Mouse (Mus musculus) Muller cell, postnatal 12 days (primary cell): ENCODE data around the gene Aspscr1.

Experiments
- DNase-seq: peaks from one replicate; pipeline ENCODE4 v3.0.0-alpha.2; 2015; ENCODE audit errors: inconsistent ontology term

Aspscr1 gene

DNA sequence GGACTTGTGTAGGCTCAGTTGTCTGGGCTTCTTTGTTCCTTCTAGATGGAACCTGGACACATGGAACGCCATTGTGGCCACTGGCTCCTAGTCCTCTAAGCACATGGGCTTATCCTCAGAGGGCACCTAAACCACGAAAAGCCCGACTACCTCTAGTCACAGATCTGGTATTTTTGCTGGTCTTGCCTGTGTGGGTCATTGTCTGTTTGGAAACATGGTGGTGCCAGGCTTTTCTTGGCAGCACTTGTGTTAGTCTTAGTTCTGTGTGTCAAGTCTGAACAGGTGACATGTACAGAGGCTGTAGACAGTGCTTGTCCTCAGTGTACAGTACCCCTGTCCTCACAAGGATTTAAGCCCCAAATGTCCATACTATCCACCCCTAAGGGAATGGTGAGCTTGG is 10.8 kb downstream of the Aspscr1 start:
- no peak for DNase-seq

DNA sequence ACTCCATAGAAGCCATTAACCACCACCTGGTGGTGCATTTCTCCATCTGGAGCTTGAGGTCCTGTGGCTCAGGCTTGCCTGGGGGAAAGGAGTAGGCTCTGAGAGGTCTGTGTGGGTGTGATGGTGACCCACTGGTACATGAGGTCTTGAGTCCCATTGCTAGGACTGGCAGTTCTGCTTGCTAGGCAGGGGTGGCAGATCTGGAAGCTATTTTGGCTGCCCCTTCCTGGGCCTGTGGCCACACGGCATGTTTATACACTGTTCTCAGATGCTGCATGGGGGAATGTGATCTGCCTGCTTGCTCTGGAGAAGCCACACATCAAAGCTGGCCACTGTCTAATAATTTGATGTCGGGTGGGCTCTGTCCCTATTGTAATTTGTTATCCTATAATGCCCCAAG is 11.3 kb downstream of the Aspscr1 start:
- DNase-seq = no peak

DNA sequence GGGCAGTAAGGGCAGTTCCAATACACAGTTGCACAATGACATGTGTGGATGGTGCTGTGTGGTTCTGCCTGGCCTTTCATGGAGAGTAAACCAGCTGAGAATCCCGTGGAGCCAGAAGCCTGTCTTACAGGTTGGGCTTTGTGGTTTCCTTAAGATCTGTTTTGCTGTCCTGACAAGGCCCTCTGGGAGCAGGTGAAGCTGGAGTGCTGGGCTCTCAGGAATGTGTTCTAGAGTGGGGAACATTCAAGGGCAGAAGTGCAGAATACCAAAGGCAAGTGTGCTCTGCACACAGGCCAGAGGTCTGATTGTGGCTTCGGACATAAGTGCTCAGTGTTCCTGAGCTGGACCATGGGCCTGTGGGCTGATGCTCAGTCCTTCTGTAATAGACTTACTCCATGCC is 11.9 kb downstream of the Aspscr1 start:
- no peak for DNase-seq

DNA sequence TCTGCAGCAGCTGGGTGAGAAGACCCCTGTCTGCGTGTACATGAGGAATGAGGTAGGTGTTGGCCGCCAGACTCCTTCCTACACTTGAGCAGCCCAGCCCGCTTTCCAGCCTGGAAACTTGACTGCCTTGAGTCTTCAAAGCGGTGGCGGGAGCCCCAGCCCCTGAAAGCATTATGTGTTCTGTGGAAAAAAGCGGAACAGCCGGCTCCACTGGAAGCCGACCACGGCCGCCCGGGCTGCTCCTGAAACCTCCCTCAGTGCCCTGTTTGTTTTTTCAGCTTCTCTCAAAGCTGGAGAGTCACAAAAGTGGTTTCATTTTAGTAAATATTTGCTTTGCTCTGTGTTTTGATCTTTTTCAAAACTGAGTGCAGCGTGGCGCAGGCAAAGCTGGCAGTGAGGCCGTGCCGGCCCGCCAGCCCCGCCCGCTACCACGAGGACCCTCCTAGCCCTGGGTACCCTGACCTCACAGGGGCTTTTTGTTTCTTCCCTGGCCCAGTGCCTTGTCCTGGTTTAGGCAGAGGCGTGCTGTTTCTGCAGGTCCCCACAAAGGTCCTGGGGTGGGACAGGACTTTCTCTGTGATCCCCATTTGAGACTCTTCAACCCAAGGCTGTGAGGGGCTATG is 14.0 kb downstream of the Aspscr1 start:
- no peak for DNase-seq

DNA sequence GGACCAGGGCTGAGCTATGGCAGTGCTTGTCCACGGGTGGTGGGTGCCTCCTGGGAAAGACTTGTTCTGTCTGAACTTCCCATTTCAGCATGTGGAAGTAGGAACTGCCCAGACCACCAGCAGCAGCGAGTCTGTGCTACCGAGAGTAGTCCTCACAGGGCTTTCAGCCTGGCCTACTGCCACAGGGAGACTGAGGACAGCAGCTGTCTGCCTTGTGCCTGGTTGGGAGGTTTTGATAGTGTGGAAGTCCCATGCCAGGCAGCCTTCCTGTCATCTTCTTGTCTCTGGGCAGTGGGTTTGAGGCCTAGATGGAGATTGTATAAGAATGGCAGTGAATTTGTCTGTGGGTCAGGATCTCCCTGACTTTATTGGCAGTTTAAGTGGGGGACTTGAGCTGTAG is 16.6 kb downstream of the Aspscr1 start:
- DNase-seq = no peak

DNA sequence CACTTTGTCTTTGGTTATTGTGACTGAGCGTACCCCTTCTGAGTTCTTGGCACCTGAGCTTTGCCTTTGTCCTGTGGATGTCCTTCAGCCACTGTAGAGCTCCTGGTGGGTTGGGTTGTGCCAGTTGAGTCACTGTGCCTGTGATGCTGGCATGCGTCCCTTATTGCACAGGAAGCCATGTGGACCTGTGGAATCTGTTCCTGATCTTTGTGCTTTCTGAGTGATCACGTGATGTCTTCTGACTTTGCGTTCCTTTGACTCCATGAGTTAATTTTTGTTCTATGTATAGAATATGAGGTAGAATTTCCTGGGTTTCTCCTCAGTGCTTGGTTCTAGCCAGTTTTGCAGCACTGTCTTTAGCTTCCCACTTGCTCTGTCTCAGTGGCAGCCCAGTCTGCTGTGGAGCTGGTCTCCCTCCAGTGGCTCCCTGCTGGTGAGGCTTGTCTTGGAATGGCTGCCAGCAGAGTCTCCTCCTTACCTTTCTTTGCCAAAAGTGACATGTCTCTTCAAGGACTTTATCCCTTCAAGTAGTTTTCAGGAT is 19.8 kb downstream of the Aspscr1 start:
- DNase-seq = no peak

DNA sequence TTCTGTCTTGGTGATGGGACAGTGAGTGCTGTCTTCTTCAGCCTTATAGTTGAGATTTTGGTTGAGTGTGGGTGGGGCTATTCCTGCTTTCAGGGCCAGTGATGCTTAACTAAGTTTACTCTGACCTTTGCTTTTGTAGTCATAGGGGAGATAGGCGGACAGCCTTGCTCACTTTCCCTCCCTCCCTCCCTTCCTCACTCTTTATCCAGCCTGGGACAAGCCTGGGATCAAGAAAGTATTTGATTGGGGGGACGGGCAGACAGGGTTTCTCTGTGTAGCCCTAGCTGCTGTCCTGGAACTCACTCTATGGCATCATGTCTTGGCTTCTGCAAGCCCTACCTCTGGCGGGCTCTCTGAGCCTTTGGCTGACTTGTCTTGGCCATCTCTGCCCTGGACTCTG is 20.7 kb downstream of the Aspscr1 start:
- no peak for DNase-seq

DNA sequence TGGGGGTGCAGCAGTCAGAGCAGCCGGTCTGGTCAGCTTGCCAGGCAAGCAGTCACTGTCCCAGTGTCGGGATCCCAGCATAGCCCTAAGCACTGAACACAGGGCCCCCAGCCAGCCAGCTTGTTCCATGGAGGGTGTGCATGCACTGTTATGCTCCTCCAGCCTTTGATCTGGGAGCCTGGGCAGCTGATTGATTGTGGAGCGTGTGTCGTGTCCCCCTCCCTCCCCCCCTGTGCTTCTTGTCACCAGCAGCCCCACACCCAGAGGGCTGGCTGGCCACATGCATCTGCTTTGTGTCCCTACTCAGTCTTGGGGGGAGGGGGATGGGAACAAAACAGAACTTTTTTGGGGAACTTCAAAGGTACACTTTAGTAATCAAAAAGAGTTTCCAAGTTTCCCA is 22.4 kb downstream of the Aspscr1 start:
- peak; percentile 74 for DNase-seq

DNA sequence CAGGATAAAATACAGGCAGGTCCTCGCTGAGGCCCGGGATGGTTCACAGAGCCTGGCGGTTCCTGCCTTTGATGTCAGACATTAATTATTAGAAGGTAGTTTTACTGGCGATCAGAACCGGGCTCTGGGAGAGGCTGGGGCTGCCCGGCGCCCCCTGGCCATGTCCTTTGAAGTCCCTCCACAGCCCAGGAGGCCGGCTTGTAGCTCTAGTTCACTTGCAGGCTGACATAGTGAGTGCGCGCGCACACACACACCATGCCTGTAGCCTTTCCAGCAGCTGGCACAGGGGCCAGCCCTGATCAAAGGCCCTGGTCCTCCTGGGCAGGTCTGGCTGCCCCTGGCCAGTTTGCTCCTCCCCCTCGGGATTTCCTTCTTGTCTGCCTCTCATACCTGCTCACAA is 22.9 kb downstream of the Aspscr1 start:
- no peak for DNase-seq

DNA sequence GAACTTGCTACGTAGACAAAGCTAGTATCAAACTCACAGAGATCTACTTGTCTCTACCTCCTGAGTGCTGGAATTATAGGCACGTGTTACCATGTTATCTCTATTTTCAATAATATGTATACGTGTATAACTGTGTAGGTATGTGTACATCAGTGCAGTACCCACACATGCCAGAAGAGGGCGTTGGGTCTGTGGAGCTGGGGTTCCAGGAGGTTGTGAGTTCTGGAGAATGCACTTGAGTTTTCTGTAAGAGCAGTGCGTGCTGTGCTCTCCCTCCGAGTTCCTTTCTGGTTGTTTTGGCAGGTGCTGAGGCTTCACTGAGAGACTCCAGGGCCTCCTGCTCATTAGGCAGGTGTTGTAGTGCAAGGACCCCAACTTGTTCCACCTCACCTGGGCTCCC is 23.8 kb downstream of the Aspscr1 start:
- no peak for DNase-seq

DNA sequence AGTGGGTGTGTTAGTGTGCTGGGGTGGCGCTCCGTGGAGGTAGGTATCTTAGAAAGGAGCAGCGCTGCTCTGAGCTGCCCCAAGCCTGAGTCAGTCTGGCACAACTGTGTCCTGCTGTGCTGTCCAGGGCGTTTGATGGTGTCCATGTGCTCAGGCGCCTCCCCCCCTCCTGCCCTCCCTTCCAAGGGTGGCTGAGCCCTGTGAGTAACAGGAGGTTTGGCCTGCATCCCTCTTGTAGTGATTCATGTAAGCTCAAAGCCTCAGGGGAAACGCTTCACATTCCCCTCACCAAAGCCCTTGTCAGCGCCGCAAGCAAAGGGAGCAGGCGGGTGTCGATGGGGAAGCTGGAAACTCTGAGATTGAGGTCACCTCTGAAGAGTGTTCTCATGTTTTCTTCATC is 25.0 kb downstream of the Aspscr1 start:
- peak; percentile 99 for DNase-seq

DNA sequence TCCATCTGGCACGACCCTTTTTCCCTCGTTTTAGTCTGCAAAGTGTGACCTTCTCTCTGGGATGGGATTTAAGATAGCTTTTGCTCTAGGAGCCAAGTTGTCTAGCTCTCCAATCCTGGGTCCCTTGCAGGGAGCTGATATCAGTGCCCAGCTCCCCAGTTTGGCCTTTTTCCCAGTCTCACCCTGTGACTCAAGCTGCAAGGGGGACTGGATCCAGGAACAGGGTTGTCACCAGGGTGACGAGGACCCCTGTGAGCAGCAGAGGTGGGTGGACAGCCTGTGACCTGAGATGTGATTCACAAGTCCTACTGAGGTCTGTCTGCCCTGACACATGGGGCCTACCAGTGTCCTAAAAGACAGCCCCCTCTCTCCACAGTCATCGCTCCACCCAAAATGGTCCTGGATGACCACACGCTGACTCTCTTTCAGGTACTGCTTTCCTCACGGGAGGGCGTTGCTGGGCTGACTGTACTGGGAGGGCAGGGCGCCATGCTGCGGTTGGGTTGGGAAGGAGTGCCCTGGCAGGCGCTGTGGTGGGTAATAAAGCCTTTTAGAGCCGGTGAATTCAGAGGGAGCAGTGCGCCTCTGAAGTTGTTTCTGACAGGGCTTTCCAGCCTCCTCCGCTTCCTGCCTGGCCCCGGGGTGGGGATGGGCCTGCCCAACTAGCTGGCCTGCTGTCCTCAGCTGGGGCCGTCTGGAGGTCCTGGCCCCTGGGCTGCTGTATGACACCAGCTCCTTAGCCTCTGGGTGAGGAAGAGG is 31.1 kb downstream of the Aspscr1 start:
- DNase-seq = peak; percentile 62

DNA sequence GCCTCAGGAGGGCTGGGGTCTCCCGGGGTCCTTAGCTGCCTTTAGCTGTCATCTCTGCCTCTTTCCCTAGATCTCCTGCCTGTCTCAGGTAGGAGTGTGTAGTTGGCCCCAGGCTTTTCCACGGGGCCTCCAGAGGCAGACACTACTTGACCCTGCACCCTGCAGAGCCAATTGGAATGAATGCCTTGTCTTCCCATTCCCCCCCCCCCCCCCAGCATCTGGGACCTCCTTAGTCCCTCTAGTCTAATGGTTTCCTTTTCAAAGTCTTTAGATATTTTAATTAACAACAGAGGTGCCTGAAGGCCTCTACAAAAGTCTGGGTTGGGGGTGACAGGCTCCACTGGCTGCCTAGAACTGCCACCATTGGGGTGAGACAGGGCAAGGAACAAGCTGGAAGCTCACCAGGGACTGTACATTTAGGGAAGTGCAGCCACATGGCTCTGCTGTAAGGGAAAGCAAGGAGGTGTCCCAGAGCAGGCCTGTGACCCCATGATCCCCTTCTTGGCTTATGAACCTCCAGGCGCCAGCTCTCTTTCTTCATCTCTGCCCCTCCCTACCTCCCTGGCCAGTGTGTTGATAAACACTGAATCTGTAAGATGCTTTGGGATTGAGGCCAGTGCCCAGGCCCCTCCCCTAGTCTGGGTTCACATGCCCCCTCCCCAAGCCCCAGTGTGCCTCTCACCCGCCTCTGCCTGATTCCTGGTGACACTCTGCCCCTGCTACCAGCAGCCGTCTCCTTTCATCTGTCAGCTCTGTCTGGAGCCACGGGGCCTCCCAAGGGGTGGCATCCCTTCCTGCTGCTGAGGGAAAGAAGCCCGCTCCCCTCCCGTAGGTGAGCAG is 31.9 kb downstream of the Aspscr1 start:
- DNase-seq = no peak

DNA sequence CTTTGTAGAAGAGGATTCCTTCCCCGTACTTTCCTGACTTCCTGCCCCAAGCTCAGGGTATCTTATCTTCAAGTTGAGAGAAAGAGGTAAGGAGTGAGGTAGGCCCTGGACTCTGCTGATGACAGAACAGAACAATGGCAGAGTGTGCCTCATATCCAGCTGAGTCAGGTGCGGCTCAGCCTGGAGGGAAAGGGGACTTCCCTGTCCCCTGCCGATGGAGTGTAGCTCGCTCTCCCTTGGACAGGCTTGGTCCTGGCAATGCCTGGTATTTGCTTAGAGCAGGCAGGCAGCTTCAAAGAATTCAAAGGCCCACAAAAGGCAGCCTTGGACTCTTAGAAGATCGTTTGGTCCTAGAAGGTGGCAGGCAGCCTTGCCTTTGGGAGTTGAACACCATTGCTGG is 33.3 kb downstream of the Aspscr1 start:
- no peak for DNase-seq

DNA sequence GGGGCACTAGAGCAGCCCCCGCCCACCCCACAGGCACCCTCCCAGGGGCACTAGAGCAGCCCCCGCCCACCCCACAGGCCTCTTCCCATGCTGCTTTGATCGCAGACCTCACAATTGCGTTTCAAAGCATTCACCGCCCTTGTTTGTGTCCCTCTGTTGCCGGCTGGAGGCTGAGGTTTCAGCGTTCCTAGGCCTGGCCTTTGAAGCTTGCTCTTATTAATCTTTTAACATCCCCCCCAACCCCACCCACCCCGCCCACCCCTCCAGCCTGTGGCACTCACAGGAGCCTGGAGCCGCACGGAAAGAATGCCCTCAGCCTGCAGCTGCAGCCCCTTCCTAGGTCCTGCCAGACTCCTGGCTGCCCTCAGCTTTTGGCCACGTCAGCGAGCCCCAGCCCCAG is 34.5 kb downstream of the Aspscr1 start:
- DNase-seq = no peak

DNA sequence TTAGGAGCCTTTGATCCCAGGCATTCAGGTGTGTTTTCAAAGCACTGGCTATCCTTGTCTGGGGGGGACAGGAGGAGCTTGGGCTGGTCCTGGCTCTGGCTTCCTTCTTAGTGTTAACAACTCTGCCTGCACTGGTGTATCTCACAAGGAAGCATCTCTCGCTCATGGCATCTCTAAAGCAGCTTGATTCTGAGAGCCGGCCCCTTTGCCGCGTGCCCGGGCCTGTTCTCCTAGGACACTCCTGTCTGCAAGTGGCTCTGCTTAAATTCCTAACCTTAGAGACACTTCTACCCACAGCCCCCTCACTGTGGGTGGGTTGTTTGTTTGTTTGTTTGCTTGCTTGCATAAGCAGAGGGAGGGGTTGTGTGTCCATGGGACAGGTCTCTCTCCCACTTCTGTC is 35.2 kb downstream of the Aspscr1 start:
- no peak for DNase-seq

DNA sequence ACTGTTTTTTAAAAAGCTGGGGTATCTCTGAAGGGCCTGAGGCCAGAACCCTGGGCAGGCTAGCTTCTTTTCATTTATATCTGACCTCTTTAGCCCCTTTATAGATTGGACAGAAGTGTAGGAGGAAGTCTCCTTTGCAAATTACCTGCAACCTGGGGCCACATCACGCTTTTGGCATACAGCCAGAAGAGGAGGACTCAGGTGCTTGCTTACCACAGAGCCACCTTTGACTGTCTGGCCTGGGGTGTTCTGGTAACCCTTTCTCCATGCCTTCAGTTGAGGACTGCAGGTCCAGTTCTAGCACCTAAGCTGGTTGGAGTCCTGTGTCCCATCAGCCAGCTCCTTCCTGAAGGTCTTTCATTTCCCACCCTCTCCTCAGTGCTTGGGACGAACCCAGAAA is 36.8 kb downstream of the Aspscr1 start:
- no peak for DNase-seq

DNA sequence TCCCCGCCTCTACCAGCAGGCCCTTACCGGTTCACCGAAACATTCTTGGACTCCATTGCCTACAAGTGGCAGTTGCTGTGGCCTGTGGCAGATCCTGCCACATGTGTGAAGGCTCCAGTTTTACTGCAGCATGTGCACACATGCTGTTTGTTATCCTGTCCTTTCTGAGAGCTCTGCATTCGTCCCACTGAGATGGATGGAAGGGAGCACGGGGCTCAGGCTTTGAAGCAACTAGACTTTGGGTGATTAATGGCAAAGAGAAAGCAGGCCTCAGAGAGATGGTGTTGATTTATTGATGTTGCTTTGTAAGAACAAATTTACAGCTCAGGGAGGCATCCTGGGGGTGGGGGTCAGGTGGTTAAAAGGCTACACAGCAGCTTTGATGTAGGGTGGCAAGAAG is 37.9 kb downstream of the Aspscr1 start:
- no peak for DNase-seq

DNA sequence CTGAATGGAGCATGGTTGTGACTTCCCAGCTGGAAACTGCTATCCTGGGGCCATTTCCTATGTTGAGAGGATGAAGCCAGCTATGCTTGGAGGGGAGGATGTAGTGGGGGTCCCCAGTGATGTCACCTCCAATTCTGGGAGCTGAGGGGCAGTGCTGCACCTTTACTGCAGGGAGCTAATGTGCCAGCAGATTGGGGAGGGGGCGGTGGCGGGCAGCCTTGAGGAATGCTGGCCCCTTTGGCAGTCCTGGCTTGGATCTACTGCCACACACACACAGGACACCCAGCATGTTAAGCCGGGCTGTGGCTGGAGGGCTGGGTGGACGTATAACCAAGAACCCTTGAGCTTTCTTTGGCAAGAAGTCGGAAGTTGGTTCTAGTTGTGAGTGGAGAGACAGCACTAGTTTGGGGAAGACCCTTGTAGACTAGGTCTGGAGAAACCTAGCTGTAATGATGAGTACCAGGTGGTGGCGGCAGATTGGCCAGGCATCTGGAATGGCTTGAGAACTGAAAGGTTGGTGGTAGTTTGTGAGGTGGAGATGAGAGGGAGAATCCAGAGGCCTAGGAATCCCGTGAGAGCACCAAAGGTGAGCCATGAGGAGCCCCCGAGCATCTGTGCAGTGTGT is 39.3 kb downstream of the Aspscr1 start:
- DNase-seq = no peak

DNA sequence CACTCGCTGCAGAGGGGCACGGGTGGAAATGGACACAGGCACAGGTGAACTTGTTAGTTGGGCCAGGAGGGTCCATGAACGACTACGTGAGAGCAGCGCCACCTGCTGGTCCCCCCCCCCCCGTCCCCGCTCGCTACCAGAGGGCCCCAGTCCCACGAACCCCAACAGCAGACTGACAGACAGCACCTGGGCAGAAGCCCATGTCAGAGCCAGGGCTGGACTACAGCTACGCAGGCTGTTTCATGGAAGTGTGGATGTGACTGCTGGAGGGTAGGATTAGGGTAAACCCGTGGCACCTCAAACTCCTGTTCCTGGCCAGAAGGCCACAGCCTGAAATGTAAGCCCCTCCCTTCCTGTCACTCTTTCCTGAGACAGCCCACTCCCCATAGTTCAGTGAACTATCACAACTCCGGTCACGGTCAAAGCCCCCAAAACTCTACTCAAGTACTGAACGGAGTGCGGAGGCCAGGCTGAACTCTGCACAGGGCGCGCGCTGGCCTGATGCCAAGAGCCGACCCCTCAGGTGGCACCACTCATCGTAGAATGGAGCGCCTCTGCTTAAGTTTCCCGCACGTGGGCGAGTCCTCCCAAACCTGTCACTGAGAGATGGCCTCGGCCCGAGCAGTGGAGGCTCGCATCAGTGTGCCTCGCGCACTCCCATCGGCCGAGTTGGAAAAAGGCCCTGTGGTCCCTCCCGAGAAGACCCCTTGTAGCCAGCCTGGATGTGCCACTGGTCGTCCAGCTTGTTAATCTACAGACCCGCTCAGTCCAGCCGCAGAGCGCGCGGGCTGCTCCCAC is 40.2 kb downstream of the Aspscr1 start:
- peak; percentile 77 for DNase-seq
